Mouse (Mus musculus): ENCODE measurements around the gene Akap6. TPM values are rescaled to one million over a fixed set of nuclear protein-coding genes. Genes with fewer than 3 reads are reported as not detected.
"Not testable (repeated sequence)": the region's sequence is repeated elsewhere in the genome, so short reads cannot be mapped to it uniquely, and the experiment has no call there.

Akap6 gene
- polyA plus RNA-seq, 1 experiment from 2014 or later = 22.6 TPM

DNA sequence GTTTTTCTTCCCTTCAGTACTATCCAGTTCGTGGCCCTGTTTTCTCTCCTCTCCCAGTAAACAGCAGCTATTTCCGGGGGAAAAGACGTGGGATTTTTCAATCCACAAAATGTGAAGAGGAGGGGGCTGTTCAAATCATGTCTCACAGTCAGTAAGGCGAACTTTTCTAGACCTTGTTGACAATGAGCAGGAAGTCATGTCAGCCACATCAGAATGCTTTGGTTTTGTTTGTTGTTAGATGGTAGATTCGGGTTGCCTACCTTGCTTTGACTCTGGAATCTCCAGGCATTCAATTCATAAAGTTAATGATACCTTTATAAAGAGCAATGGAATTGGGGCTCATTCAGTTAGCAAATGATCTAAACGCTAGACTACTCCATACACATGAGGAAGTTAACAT is 30.2 kb downstream of the Akap6 start:
- ATAC-seq = no peak
- 96% methylated on average over 6 of the region's 6 CpGs for WGBS
- Histone ChIP-seq H3K4me2 (ENCODE audit: low read length) (no peak overlapping the region), H3K27me3 (replicated peaks; ENCODE audit: control insufficient read depth, insufficient read depth, low read length) (no peaks in the 10 kb centered on the region), H3K9ac (replicated peaks; ENCODE audit: low read depth, low read length) (no peak overlapping the region), H3K4me3 (replicated peaks; ENCODE audit: low read length) (no peak overlapping the region), H3K9me3 (ENCODE audit: control insufficient read depth, low read length) (no peaks in the 10 kb centered on the region), H3K4me1 (replicated peaks; ENCODE audit: control insufficient read depth, insufficient read depth, low read length) (peaks cover 6% of the 10 kb centered on the region), H3K27ac (ENCODE audit: low read length) (no peak overlapping the region), H3K36me3 (ENCODE audit: control insufficient read depth, insufficient read depth) (no peaks in the 10 kb centered on the region)

- H3K9ac ChIP-seq (replicated peaks; ENCODE audit: low read depth, low read length); ATAC-seq; H3K36me3 ChIP-seq (ENCODE audit: control insufficient read depth, insufficient read depth); H3K9me3 ChIP-seq (ENCODE audit: control insufficient read depth, low read length); H3K27ac ChIP-seq (ENCODE audit: low read length); H3K4me2 ChIP-seq (ENCODE audit: low read length); H3K27me3 ChIP-seq (replicated peaks; ENCODE audit: control insufficient read depth, insufficient read depth, low read length); H3K4me1 ChIP-seq (replicated peaks; ENCODE audit: control insufficient read depth, insufficient read depth, low read length); H3K4me3 ChIP-seq (replicated peaks; ENCODE audit: low read length): not testable (repeated sequence)
- 97% methylated on average over 6 of the region's 11 CpGs for WGBS
These were observed 36.0 kb downstream of the Akap6 start for GRCm38 (mm10) chr12:52735161-52735560.

GRCm38 (mm10) chr12:52737151-52737550 is 38.0 kb downstream of the Akap6 start:
- Histone ChIP-seq H3K9me3 (ENCODE audit: control insufficient read depth, low read length) (peaks cover 3% of the 10 kb centered on the region), H3K4me2 (ENCODE audit: low read length) (no peak overlapping the region), H3K27me3 (replicated peaks; ENCODE audit: control insufficient read depth, insufficient read depth, low read length) (no peaks in the 10 kb centered on the region), H3K9ac (replicated peaks; ENCODE audit: low read depth, low read length) (no peak overlapping the region), H3K4me3 (replicated peaks; ENCODE audit: low read length) (no peak overlapping the region), H3K36me3 (ENCODE audit: control insufficient read depth, insufficient read depth) (no peaks in the 10 kb centered on the region), H3K4me1 (replicated peaks; ENCODE audit: control insufficient read depth, insufficient read depth, low read length) (no peaks in the 10 kb centered on the region), H3K27ac (ENCODE audit: low read length) (no peak overlapping the region)
- WGBS = 95% methylated on average over 1 of the region's 1 CpGs
- no peak for ATAC-seq

GRCm38 (mm10) chr12:52739326-52739725 is 40.1 kb downstream of the Akap6 start:
- Histone ChIP-seq H3K9me3 (ENCODE audit: control insufficient read depth, low read length) (peaks cover 3% of the 10 kb centered on the region), H3K9ac (replicated peaks; ENCODE audit: low read depth, low read length) (no peak overlapping the region), H3K27ac (ENCODE audit: low read length) (no peak overlapping the region), H3K36me3 (ENCODE audit: control insufficient read depth, insufficient read depth) (no peaks in the 10 kb centered on the region), H3K4me2 (ENCODE audit: low read length) (no peak overlapping the region), H3K4me3 (replicated peaks; ENCODE audit: low read length) (no peak overlapping the region), H3K27me3 (replicated peaks; ENCODE audit: control insufficient read depth, insufficient read depth, low read length) (no peaks in the 10 kb centered on the region), H3K4me1 (replicated peaks; ENCODE audit: control insufficient read depth, insufficient read depth, low read length) (no peaks in the 10 kb centered on the region)
- 91% methylated on average over 3 of the region's 3 CpGs for WGBS
- no peak for ATAC-seq

DNA sequence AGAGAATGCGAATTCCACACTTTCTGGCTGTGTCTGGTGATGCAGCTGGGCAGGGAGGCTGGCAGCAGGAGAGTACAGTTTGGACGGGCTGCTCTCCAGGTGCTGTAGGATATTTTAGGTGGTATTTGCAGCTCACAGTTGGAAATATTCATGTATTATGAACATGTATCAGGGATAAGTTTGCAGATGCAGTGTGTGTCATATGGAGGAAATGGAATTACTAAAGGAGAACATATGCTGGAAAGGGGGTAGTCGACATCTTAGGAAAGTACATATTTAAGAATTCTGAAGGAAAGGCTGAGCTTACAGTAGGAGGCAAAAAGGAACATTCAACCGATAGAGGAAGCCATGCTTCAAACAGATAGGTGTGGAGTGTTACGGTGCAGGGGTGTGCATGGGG is 42.6 kb downstream of the Akap6 start:
- H3K4me2 ChIP-seq (ENCODE audit: low read length) = no peak overlapping the region
- WGBS = 88% methylated on average over 5 of the region's 5 CpGs
- H3K9ac ChIP-seq (replicated peaks; ENCODE audit: low read depth, low read length) = no peak overlapping the region
- no peaks in the 10 kb centered on the region for H3K4me1 ChIP-seq (replicated peaks; ENCODE audit: control insufficient read depth, insufficient read depth, low read length)
- H3K27me3 ChIP-seq (replicated peaks; ENCODE audit: control insufficient read depth, insufficient read depth, low read length) = no peaks in the 10 kb centered on the region
- no peak overlapping the region for H3K27ac ChIP-seq (ENCODE audit: low read length)
- no peaks in the 10 kb centered on the region for H3K36me3 ChIP-seq (ENCODE audit: control insufficient read depth, insufficient read depth)
- no peak for ATAC-seq
- no peak overlapping the region for H3K4me3 ChIP-seq (replicated peaks; ENCODE audit: low read length)
- H3K9me3 ChIP-seq (ENCODE audit: control insufficient read depth, low read length) = no peaks in the 10 kb centered on the region

DNA sequence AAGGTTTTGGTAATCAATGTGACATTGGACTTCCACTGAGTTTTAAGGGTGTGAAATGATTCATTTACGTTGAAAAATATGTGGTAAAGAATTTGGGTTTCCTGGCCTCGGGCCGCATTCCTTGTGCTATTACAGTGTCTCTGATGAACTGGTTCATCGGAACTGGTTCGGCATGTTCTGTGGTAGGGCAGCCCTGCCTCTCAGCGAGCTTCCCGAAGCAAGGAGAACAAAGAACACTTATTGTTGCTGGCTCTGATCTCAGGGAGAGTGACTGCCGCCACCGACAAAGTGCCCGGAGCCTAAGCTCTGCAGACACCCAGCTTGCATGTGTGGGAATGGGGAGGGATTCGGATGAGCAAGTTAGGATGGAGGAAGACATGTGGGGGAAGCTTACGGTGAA is 50.8 kb downstream of the Akap6 start:
- H3K9me3 ChIP-seq (ENCODE audit: control insufficient read depth, low read length) = no peaks in the 10 kb centered on the region

DNA sequence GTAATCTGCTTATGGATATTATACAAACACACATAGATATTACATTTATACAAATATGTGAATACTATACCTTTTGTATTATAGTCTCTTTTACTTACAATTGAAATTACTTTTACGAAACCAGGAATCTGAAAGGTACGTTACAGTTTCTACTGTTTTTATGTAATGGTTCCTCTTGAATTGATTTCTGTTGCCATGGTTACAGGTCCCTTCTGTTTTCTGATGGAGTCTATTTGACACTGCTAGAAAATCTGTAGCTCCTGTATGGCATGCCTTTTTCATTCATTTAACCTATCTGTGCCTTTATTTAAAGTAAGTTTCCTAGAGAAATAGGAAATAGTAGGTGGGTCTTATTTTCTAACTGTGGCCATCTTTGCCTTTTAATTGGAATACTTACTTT is 56.5 kb downstream of the Akap6 start:
- peaks cover 2% of the 10 kb centered on the region for H3K4me1 ChIP-seq (replicated peaks; ENCODE audit: control insufficient read depth, insufficient read depth, low read length)
- H3K36me3 ChIP-seq (ENCODE audit: control insufficient read depth, insufficient read depth) = no peaks in the 10 kb centered on the region
- ATAC-seq = no peak
- no peak overlapping the region for H3K9ac ChIP-seq (replicated peaks; ENCODE audit: low read depth, low read length)
- 68% methylated on average over 2 of the region's 2 CpGs for WGBS
- H3K27me3 ChIP-seq (replicated peaks; ENCODE audit: control insufficient read depth, insufficient read depth, low read length) = no peaks in the 10 kb centered on the region
- H3K4me2 ChIP-seq (ENCODE audit: low read length) = no peak overlapping the region
- H3K9me3 ChIP-seq (ENCODE audit: control insufficient read depth, low read length) = no peaks in the 10 kb centered on the region
- no peak overlapping the region for H3K27ac ChIP-seq (ENCODE audit: low read length)
- no peak overlapping the region for H3K4me3 ChIP-seq (replicated peaks; ENCODE audit: low read length)

More for the DNA sequence above, 50.8 kb downstream of the Akap6 start:
- ATAC-seq = no peak
- Histone ChIP-seq H3K36me3 (ENCODE audit: control insufficient read depth, insufficient read depth) (no peaks in the 10 kb centered on the region), H3K9ac (replicated peaks; ENCODE audit: low read depth, low read length) (no peak overlapping the region), H3K27me3 (replicated peaks; ENCODE audit: control insufficient read depth, insufficient read depth, low read length) (no peaks in the 10 kb centered on the region), H3K4me2 (ENCODE audit: low read length) (no peak overlapping the region), H3K4me1 (replicated peaks; ENCODE audit: control insufficient read depth, insufficient read depth, low read length) (no peaks in the 10 kb centered on the region), H3K4me3 (replicated peaks; ENCODE audit: low read length) (no peak overlapping the region), H3K27ac (ENCODE audit: low read length) (no peak overlapping the region)
- 57% methylated on average over 12 of the region's 12 CpGs for WGBS

- H3K27ac ChIP-seq (ENCODE audit: low read length) = no peak overlapping the region
- H3K9ac ChIP-seq (replicated peaks; ENCODE audit: low read depth, low read length) = no peak overlapping the region
- H3K36me3 ChIP-seq (ENCODE audit: control insufficient read depth, insufficient read depth) = no peaks in the 10 kb centered on the region
- no peaks in the 10 kb centered on the region for H3K27me3 ChIP-seq (replicated peaks; ENCODE audit: control insufficient read depth, insufficient read depth, low read length)
- no peak overlapping the region for H3K4me3 ChIP-seq (replicated peaks; ENCODE audit: low read length)
- H3K9me3 ChIP-seq (ENCODE audit: control insufficient read depth, low read length) = no peaks in the 10 kb centered on the region
- H3K4me1 ChIP-seq (replicated peaks; ENCODE audit: control insufficient read depth, insufficient read depth, low read length) = peaks cover 2% of the 10 kb centered on the region
- no peak for ATAC-seq
- WGBS = 20% methylated on average over 4 of the region's 4 CpGs
- no peak overlapping the region for H3K4me2 ChIP-seq (ENCODE audit: low read length)
These were observed 58.7 kb downstream of the Akap6 start for GRCm38 (mm10) chr12:52757881-52758280.

- H3K9me3 ChIP-seq (ENCODE audit: control insufficient read depth, low read length) = no peaks in the 10 kb centered on the region
- H3K27me3 ChIP-seq (replicated peaks; ENCODE audit: control insufficient read depth, insufficient read depth, low read length) = no peaks in the 10 kb centered on the region
- no peak overlapping the region for H3K4me3 ChIP-seq (replicated peaks; ENCODE audit: low read length)
- no peak overlapping the region for H3K9ac ChIP-seq (replicated peaks; ENCODE audit: low read depth, low read length)
- H3K4me2 ChIP-seq (ENCODE audit: low read length) = no peak overlapping the region
- H3K27ac ChIP-seq (ENCODE audit: low read length) = no peak overlapping the region
- no peak for ATAC-seq
- no peaks in the 10 kb centered on the region for H3K36me3 ChIP-seq (ENCODE audit: control insufficient read depth, insufficient read depth)
- 87% methylated on average over 2 of the region's 2 CpGs for WGBS
- no peaks in the 10 kb centered on the region for H3K4me1 ChIP-seq (replicated peaks; ENCODE audit: control insufficient read depth, insufficient read depth, low read length)
These were observed 64.9 kb downstream of the Akap6 start for GRCm38 (mm10) chr12:52764046-52764445.

GRCm38 (mm10) chr12:52764810-52765209 is 65.6 kb downstream of the Akap6 start:
- Histone ChIP-seq H3K36me3 (ENCODE audit: control insufficient read depth, insufficient read depth) (no peaks in the 10 kb centered on the region), H3K4me1 (replicated peaks; ENCODE audit: control insufficient read depth, insufficient read depth, low read length) (no peaks in the 10 kb centered on the region; the same call in 1 of the 2 replicates), H3K9ac (replicated peaks; ENCODE audit: low read depth, low read length) (no peak overlapping the region), H3K4me3 (replicated peaks; ENCODE audit: low read length) (no peak overlapping the region), H3K4me2 (ENCODE audit: low read length) (no peak overlapping the region), H3K27ac (ENCODE audit: low read length) (no peak overlapping the region), H3K9me3 (ENCODE audit: control insufficient read depth, low read length) (no peaks in the 10 kb centered on the region), H3K27me3 (replicated peaks; ENCODE audit: control insufficient read depth, insufficient read depth, low read length) (no peaks in the 10 kb centered on the region)
- 68% methylated on average over 3 of the region's 3 CpGs for WGBS
- ATAC-seq = no peak
